Mouse (Mus musculus): ENCODE results near the gene Rarb. TPM values are rescaled to one million over a fixed set of nuclear protein-coding genes. Genes with fewer than 3 reads are reported as not detected.

The Rarb gene
- polyA plus RNA-seq, 1 experiment from 2014 or later, result 25.2 TPM

DNA sequence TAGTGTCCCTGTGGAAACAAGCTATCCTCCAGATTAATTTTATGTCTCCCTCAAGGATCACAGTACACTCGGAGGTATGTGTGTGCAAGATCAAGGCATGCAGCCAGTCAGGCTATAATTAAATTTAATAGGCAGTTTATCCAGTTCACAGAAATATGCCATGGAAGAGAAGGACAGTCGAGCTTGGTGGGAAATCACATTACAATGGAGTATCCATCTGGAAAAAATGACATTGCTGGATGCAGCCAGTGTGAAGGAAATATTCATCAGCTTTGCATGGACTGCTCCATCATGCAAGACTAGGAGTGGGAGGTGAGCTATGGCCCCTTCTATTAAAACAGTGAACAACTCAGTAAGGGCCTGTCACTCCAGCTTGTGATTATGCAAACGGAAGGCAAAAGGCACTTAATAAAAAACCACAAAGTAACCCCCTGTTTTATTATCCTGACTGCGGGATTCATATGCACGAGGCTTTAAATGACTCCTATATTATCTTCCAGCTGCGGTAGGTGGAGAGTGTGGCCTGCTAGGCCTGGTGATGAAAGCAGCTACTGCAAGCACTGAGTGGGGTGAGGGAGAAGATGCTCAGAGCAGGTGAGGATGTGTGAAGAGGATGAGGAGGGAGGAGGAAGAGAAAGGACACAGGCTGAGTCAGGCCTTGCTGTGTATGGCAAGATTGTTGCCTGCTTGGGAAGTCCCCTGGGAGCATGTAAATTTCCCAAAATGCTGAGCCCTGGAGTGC lies 379.4 kb downstream of the Rarb start:
- ATAC-seq (ENCODE audit: low read depth), result peak; percentile 63
- no peak overlapping the region for H3K9ac ChIP-seq (replicated peaks; ENCODE audit: low read depth, low read length)
- no peak overlapping the region for H3K4me2 ChIP-seq (ENCODE audit: low read depth, low read length)
- H3K27ac ChIP-seq (ENCODE audit: low read depth, low read length), result 0 out of 2 replicates have a peak overlapping the region, but pooled peaks have one; percentile 35
- 30% methylated on average over 6 of the region's 6 CpGs for WGBS
- H3K36me3 ChIP-seq (ENCODE audit: control insufficient read depth, insufficient read depth, low read length), result no peaks in the 10 kb centered on the region
- no peaks in the 10 kb centered on the region; the same call in 1 of the 2 replicates for H3K4me1 ChIP-seq (ENCODE audit: control insufficient read depth, insufficient read depth, low read length)
- no peaks in the 10 kb centered on the region for H3K9me3 ChIP-seq (ENCODE audit: control insufficient read depth, low read length)
- H3K27me3 ChIP-seq (ENCODE audit: control insufficient read depth, insufficient read depth, low read length), result no peaks in the 10 kb centered on the region
- no peak overlapping the region for H3K4me3 ChIP-seq (ENCODE audit: low read depth, low read length)

DNA sequence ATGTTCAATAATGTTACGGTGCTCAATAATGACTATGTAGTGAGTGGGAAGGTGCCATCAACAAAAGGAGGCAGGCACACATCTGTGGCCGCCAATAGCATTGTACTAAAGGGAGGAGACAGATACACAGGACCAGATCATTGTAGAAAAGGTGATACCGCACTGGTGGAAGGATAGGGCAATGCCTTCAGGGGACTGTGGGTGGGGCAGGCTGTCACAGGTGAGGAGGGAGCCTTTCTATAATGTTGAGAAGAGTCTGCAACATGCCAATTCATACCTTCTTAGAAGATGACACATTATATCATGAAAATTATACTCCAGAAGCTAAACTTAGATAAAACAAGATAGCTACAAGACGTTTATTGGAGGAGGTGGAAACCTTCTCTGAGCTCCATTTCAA lies 381.6 kb downstream of the Rarb start:
- Histone ChIP-seq H3K9me3 (ENCODE audit: control insufficient read depth, low read length) (no peaks in the 10 kb centered on the region), H3K36me3 (ENCODE audit: control insufficient read depth, insufficient read depth, low read length) (peaks cover 7% of the 10 kb centered on the region; the same call in 1 of the 2 replicates), H3K27ac (ENCODE audit: low read depth, low read length) (no peak overlapping the region), H3K4me2 (ENCODE audit: low read depth, low read length) (no peak overlapping the region), H3K4me3 (ENCODE audit: low read depth, low read length) (no peak overlapping the region), H3K4me1 (ENCODE audit: control insufficient read depth, insufficient read depth, low read length) (no peaks in the 10 kb centered on the region; the same call in 1 of the 2 replicates), H3K27me3 (ENCODE audit: control insufficient read depth, insufficient read depth, low read length) (no peaks in the 10 kb centered on the region), H3K9ac (replicated peaks; ENCODE audit: low read depth, low read length) (no peak overlapping the region)
- WGBS, result 91% methylated on average over 4 of the region's 4 CpGs
- no peak for ATAC-seq (ENCODE audit: low read depth)

DNA sequence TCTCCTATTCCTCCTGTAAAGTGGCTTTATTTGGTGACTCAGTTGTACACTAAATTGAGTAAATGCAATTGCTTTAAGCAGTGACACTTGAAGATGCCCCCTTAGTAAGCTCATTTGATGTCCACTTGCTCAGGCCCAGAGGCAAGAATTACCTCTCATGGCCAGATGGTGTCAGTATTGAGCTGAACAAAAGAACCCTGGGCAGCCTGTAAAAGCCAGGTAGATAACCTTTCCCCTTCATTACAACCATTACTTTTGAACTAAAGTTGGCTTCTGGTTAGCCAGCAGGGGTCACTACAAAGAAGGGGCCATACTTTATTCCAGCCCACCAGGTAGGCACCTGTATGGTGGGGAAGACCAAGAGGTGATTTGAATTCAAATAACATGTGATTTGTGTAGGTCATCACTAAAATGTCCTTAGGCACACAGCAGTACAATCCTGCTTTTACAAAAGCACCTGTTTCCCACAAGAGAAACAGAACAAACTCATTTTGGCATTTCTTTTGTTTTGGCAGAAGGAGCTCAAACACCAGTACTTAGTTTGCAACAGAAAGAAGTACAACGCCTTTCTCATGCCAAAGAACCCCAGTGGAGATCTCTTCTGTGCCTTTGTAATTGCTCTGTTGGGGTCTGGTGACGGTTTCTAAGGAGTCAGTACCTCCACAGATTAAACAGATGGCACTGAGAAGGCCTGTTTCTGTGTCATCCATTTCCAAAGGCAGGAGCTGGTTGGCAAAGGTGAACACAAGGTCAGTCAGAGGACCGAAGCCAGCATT lies 384.4 kb downstream of the Rarb start:
- Histone ChIP-seq H3K4me3 (ENCODE audit: low read depth, low read length) (no peak overlapping the region), H3K27ac (ENCODE audit: low read depth, low read length) (no peak overlapping the region), H3K9me3 (ENCODE audit: control insufficient read depth, low read length) (no peaks in the 10 kb centered on the region), H3K4me1 (ENCODE audit: control insufficient read depth, insufficient read depth, low read length) (no peaks in the 10 kb centered on the region), H3K36me3 (ENCODE audit: control insufficient read depth, insufficient read depth, low read length) (peaks cover 23% of the 10 kb centered on the region), H3K4me2 (ENCODE audit: low read depth, low read length) (no peak overlapping the region), H3K27me3 (ENCODE audit: control insufficient read depth, insufficient read depth, low read length) (no peaks in the 10 kb centered on the region), H3K9ac (replicated peaks; ENCODE audit: low read depth, low read length) (no peak overlapping the region)
- peak; percentile 62; the same call in 1 of the 2 replicates for ATAC-seq (ENCODE audit: low read depth)
- WGBS, result 36% methylated on average over 3 of the region's 3 CpGs

DNA sequence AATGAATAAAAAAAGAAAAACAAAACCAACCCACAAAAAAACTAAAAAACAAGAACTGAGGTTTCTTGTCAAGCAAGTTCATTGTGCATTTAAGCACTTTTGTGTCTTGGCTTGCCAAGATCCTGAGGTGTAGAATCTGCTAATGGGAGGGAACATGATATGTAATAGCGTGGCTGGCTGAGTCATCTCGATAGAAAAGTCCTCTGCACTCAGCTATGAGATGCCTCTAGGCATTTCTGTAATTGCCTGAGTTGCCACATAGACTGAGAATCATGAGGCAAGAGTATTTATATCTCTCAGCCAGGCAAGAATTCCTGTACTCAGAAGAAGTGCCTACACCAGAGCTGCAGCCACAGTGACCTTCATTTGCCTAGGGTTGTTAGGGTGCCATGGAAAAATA lies 385.8 kb downstream of the Rarb start:
- Histone ChIP-seq H3K4me2 (ENCODE audit: low read depth, low read length) (no peak overlapping the region), H3K4me1 (ENCODE audit: control insufficient read depth, insufficient read depth, low read length) (no peaks in the 10 kb centered on the region), H3K9ac (replicated peaks; ENCODE audit: low read depth, low read length) (no peak overlapping the region), H3K27ac (ENCODE audit: low read depth, low read length) (no peak overlapping the region), H3K9me3 (ENCODE audit: control insufficient read depth, low read length) (no peaks in the 10 kb centered on the region), H3K36me3 (ENCODE audit: control insufficient read depth, insufficient read depth, low read length) (peaks cover 28% of the 10 kb centered on the region), H3K27me3 (ENCODE audit: control insufficient read depth, insufficient read depth, low read length) (no peaks in the 10 kb centered on the region), H3K4me3 (ENCODE audit: low read depth, low read length) (no peak overlapping the region)
- ATAC-seq (ENCODE audit: low read depth), result no peak
- 68% methylated on average over 2 of the region's 2 CpGs for WGBS

DNA sequence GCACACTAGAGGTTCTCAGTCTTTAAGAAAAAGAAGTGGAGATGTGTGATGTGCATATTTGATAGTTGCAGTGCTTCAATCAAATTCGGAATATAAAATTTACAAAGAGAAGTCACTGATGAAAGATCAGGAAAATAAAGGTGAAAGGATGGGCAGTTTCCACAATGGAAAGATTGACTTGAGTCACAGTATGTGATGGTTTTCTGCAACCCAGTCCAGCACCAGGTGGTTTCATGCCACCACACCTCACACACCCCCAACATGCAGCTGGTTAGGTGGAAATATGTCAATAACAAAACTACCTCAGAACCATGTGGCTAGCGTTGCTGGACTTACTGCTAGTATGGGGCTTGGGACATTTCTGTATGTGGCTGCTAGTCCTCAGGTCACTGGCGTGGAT lies 386.4 kb downstream of the Rarb start:
- no peak for ATAC-seq (ENCODE audit: low read depth)
- Histone ChIP-seq H3K9me3 (ENCODE audit: control insufficient read depth, low read length) (no peaks in the 10 kb centered on the region), H3K4me3 (ENCODE audit: low read depth, low read length) (no peak overlapping the region), H3K4me2 (ENCODE audit: low read depth, low read length) (no peak overlapping the region), H3K9ac (replicated peaks; ENCODE audit: low read depth, low read length) (no peak overlapping the region), H3K27me3 (ENCODE audit: control insufficient read depth, insufficient read depth, low read length) (no peaks in the 10 kb centered on the region), H3K4me1 (ENCODE audit: control insufficient read depth, insufficient read depth, low read length) (no peaks in the 10 kb centered on the region), H3K27ac (ENCODE audit: low read depth, low read length) (no peak overlapping the region), H3K36me3 (ENCODE audit: control insufficient read depth, insufficient read depth, low read length) (peaks cover 28% of the 10 kb centered on the region)
- 89% methylated on average over 3 of the region's 3 CpGs for WGBS

DNA sequence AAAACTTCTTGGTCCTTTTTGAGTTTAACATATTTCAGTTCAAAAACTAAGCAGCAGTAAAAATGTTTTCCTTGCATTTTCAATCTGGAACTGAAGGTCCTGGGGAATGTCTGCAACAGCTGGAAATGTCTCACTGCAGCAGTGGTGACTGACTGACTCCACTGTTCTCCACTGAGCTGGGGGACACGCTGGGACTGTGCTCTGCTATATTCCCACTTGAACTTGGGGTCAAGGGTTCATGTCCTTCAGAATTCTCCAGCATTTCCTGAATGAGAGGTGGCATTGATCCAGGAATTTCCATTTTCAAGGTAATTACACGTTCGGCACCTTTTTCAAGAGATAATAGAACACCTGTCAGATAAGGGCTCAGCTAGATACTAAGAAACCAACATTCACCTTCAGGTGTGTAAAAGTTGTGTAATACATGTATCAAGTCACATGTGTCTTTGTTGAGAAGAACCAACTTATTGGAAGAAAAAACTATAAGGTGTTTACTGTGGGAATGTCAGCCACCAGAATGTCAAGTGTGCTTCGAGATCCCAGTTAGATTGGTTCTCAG lies 386.9 kb downstream of the Rarb start:
- peaks cover 28% of the 10 kb centered on the region for H3K36me3 ChIP-seq (ENCODE audit: control insufficient read depth, insufficient read depth, low read length)
- H3K9ac ChIP-seq (replicated peaks; ENCODE audit: low read depth, low read length), result no peak overlapping the region
- H3K4me3 ChIP-seq (ENCODE audit: low read depth, low read length), result no peak overlapping the region
- H3K4me1 ChIP-seq (ENCODE audit: control insufficient read depth, insufficient read depth, low read length), result no peaks in the 10 kb centered on the region
- no peaks in the 10 kb centered on the region for H3K9me3 ChIP-seq (ENCODE audit: control insufficient read depth, low read length)
- WGBS, result 67% methylated on average over 4 of the region's 4 CpGs
- no peak overlapping the region for H3K4me2 ChIP-seq (ENCODE audit: low read depth, low read length)
- H3K27ac ChIP-seq (ENCODE audit: low read depth, low read length), result no peak overlapping the region
- no peaks in the 10 kb centered on the region for H3K27me3 ChIP-seq (ENCODE audit: control insufficient read depth, insufficient read depth, low read length)
- no peak for ATAC-seq (ENCODE audit: low read depth)

DNA sequence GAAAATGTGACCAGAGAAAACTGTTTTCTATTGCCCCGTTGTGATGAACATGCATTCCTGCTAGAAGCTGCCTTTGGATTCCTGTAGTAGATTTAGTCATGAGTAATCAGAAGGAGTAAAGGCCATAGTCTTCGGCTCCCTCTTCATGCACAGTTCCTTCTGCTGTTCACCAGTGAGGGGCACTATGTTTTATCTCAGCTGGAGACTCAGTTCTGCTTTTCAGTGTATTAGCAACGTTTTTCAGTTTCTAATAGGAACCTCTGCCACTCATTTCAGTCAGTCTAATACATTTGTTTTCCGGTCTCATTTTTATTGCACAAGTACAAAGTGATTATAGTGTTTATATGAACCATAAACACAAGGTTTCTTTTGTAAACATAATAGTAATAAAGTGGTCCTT lies 391.4 kb downstream of the Rarb start:
- H3K27ac ChIP-seq (ENCODE audit: low read depth, low read length), result no peak overlapping the region
- H3K4me3 ChIP-seq (ENCODE audit: low read depth, low read length), result no peak overlapping the region
- H3K9me3 ChIP-seq (ENCODE audit: control insufficient read depth, low read length), result no peaks in the 10 kb centered on the region
- no peak overlapping the region for H3K4me2 ChIP-seq (ENCODE audit: low read depth, low read length)
- ATAC-seq (ENCODE audit: low read depth), result no peak
- WGBS, result 81% methylated on average over 4 of the region's 4 CpGs
- H3K27me3 ChIP-seq (ENCODE audit: control insufficient read depth, insufficient read depth, low read length), result no peaks in the 10 kb centered on the region
- no peak overlapping the region for H3K9ac ChIP-seq (replicated peaks; ENCODE audit: low read depth, low read length)
- H3K36me3 ChIP-seq (ENCODE audit: control insufficient read depth, insufficient read depth, low read length), result peaks cover 38% of the 10 kb centered on the region
- no peaks in the 10 kb centered on the region for H3K4me1 ChIP-seq (ENCODE audit: control insufficient read depth, insufficient read depth, low read length)

DNA sequence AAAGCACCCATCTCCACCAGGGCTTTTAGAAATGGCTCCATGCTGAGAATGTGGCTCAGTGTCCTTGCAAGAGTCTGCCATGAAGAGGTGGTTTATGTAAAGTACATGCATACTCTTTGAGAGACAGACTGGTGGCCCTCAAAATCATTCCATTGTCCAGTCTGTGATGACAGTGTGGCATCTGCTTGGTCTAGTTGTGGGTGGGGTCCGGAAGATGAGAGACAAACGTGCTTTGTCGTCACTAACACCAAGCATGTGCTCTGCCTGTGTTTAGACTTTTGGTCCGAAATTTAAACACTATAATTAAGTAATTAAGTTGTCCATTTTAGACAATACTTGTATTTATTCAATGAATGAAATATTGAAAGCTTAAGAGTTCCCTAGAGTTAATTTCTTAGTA lies 404.8 kb downstream of the Rarb start:
- no peaks in the 10 kb centered on the region for H3K4me1 ChIP-seq (ENCODE audit: control insufficient read depth, insufficient read depth, low read length)
- H3K4me3 ChIP-seq (ENCODE audit: low read depth, low read length), result no peak overlapping the region
- WGBS, result 85% methylated on average over 4 of the region's 4 CpGs
- peaks cover 30% of the 10 kb centered on the region for H3K36me3 ChIP-seq (ENCODE audit: control insufficient read depth, insufficient read depth, low read length)
- no peak overlapping the region for H3K9ac ChIP-seq (replicated peaks; ENCODE audit: low read depth, low read length)
- no peak overlapping the region for H3K27ac ChIP-seq (ENCODE audit: low read depth, low read length)
- no peaks in the 10 kb centered on the region for H3K9me3 ChIP-seq (ENCODE audit: control insufficient read depth, low read length)
- no peak for ATAC-seq (ENCODE audit: low read depth)
- H3K27me3 ChIP-seq (ENCODE audit: control insufficient read depth, insufficient read depth, low read length), result no peaks in the 10 kb centered on the region
- no peak overlapping the region for H3K4me2 ChIP-seq (ENCODE audit: low read depth, low read length)

DNA sequence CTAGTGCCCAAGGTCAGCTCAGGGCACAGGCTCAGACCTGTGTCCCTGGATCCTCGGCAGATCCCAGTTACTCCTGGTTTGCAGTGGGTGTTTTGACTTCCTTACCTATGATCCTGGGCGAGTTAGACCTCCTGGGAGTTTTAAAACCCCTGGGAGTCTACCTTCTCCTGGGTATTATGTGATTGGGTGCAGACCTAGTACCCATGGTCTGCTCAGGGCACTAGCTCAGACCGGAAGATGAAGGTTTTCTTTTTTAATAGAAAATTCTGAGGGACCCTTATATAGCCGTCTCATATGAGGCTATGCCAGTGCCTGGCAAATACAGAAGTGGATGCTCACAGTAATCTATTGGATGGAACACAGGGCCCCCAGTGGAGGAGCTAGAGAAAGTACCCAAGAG lies 413.8 kb downstream of the Rarb start:
- Histone ChIP-seq H3K27me3 (ENCODE audit: control insufficient read depth, insufficient read depth, low read length) (no peaks in the 10 kb centered on the region), H3K4me2 (ENCODE audit: low read depth, low read length) (no peak overlapping the region), H3K27ac (ENCODE audit: low read depth, low read length) (no peak overlapping the region), H3K9me3 (ENCODE audit: control insufficient read depth, low read length) (no peaks in the 10 kb centered on the region), H3K4me3 (ENCODE audit: low read depth, low read length) (no peak overlapping the region), H3K4me1 (ENCODE audit: control insufficient read depth, insufficient read depth, low read length) (no peaks in the 10 kb centered on the region), H3K9ac (replicated peaks; ENCODE audit: low read depth, low read length) (no peak overlapping the region), H3K36me3 (ENCODE audit: control insufficient read depth, insufficient read depth, low read length) (peaks cover 15% of the 10 kb centered on the region; the same call in 1 of the 2 replicates)
- WGBS, result 95% methylated on average over 4 of the region's 4 CpGs
- ATAC-seq (ENCODE audit: low read depth), result no peak
